Comparison of ENCODE assay signal across 14 mouse cellular contexts in genomic region chr17:30506916-30507315, GRCm38 (mm10).
A peak's percentile ranks its signal among the peaks of the same experiment; 100 is the strongest.
DNase-seq lines count a peak whose midpoint lies in the region; ATAC-seq and TF ChIP-seq lines count a peak whose summit lies in the region.
"Had no signal": no experiment of that assay in that cellular context is flagged by ENCODE, and none has a peak within 500 bp of the region (broad histone marks: within the 10 kb centered on the region; RNA-seq: fewer than 3 reads in every experiment).

No protein-coding gene starts in this region.

- TF ChIP-seq POLR2A in brain, embryonic 14.5 days (IDR thresholded peaks at IDR 0.05; ENCODE audit: borderline replicate concordance, extremely low read depth, insufficient read depth, insufficient read length, poor library complexity, severe bottlenecking): no peak

- H3K27ac ChIP-seq in embryonic facial prominence, embryonic 13.5 days: no peak overlapping the region
- no peak overlapping the region; the same call in 1 of the 2 replicates for H3K27ac ChIP-seq in embryonic facial prominence, embryonic 10.5 days (replicated peaks)
- H3K27ac ChIP-seq in layer of hippocampus, adult 2 months: peak overlapping the region; percentile 68
- peak overlapping the region; percentile 49; the same call in 1 of the 2 replicates for H3K27ac ChIP-seq in midbrain, embryonic 16.5 days (ENCODE audit: low read length)
- H3K27ac ChIP-seq: heart, embryonic 13.5 days; liver, embryonic 15.5 days; neural tube, embryonic 12.5 days had no signal

- no peaks in the 10 kb centered on the region for H3K27me3 ChIP-seq in embryonic facial prominence, embryonic 13.5 days
- no peaks in the 10 kb centered on the region for H3K27me3 ChIP-seq in embryonic facial prominence, embryonic 10.5 days (replicated peaks; ENCODE audit: low read depth, poor library complexity, severe bottlenecking)
- H3K27me3 ChIP-seq in midbrain, embryonic 16.5 days (ENCODE audit: control insufficient read depth, insufficient read depth, low read depth, low read length): no peaks in the 10 kb centered on the region
- H3K27me3 ChIP-seq: heart, embryonic 13.5 days; liver, embryonic 15.5 days; neural tube, embryonic 12.5 days; Patski had no signal

- WGBS in embryonic facial prominence, embryonic 13.5 days: 51% methylated on average over 5 of the region's 5 CpGs
- 51% methylated on average over 5 of the region's 5 CpGs for WGBS in embryonic facial prominence, embryonic 10.5 days
- 18% methylated on average over 5 of the region's 5 CpGs for WGBS in midbrain, embryonic 16.5 days

- peaks cover 9% of the 10 kb centered on the region for H3K4me1 ChIP-seq in embryonic facial prominence, embryonic 13.5 days
- H3K4me1 ChIP-seq in embryonic facial prominence, embryonic 10.5 days: peaks cover 9% of the 10 kb centered on the region
- H3K4me1 ChIP-seq in midbrain, embryonic 16.5 days (ENCODE audit: control insufficient read depth, insufficient read depth, low read length): peaks cover 7% of the 10 kb centered on the region
- H3K4me1 ChIP-seq: liver, embryonic 15.5 days had no signal

- H3K4me2 ChIP-seq in embryonic facial prominence, embryonic 13.5 days: no peak overlapping the region
- H3K4me2 ChIP-seq in midbrain, embryonic 16.5 days (ENCODE audit: low read length): no peak overlapping the region
- H3K4me2 ChIP-seq: heart, embryonic 13.5 days; liver, embryonic 15.5 days; neural tube, embryonic 12.5 days had no signal

- no peak overlapping the region for H3K4me3 ChIP-seq in embryonic facial prominence, embryonic 13.5 days
- no peak overlapping the region for H3K4me3 ChIP-seq in embryonic facial prominence, embryonic 10.5 days
- no peak overlapping the region for H3K4me3 ChIP-seq in layer of hippocampus, adult 2 months
- H3K4me3 ChIP-seq in midbrain, embryonic 16.5 days (ENCODE audit: low read depth, low read length): no peak overlapping the region
- H3K4me3 ChIP-seq: heart, embryonic 13.5 days; liver, embryonic 15.5 days; neural tube, embryonic 12.5 days had no signal

- DNase-seq in embryonic facial prominence, embryonic 10.5 days (ENCODE audit: low spot score): no peak
- DNase-seq in layer of hippocampus, adult 2 months (ENCODE audit: low spot score in 2 of 2): peak in 1 of 2 experiments; percentile 11
- no peak for DNase-seq in layer of hippocampus, postnatal 14 days (ENCODE audit: low spot score in 2 of 2)
- peak; percentile 39 for DNase-seq in brain, embryonic 14.5 days (ENCODE audit: low read depth)
- no peak for DNase-seq in thymus, postnatal 4 days
- no peak for DNase-seq in gastrocnemius, postnatal 4 days (ENCODE audit: low spot score in 2 of 2)
- DNase-seq: kidney, adult 18-20 months; lung, postnatal 10 days had no signal

- peak; percentile 33 for TF ChIP-seq CTCF in layer of hippocampus, adult 2 months (conservative IDR thresholded peaks at IDR 0.05)
- no peak for TF ChIP-seq CTCF in brain, embryonic 14.5 days (IDR thresholded peaks at IDR 0.05; ENCODE audit: borderline replicate concordance, extremely low read depth, insufficient read depth, insufficient read length)

- H3K9ac ChIP-seq in embryonic facial prominence, embryonic 13.5 days: peak overlapping the region; percentile 36; the same call in 1 of the 2 replicates
- peak overlapping the region; percentile 11; the same call in 1 of the 2 replicates for H3K9ac ChIP-seq in midbrain, embryonic 16.5 days (ENCODE audit: low read depth, low read length)
- H3K9ac ChIP-seq: heart, embryonic 13.5 days; liver, embryonic 15.5 days; neural tube, embryonic 12.5 days had no signal

- H3K36me3 ChIP-seq in embryonic facial prominence, embryonic 13.5 days: peaks cover 6% of the 10 kb centered on the region; the same call in 1 of the 2 replicates
- peaks cover 12% of the 10 kb centered on the region for H3K36me3 ChIP-seq in embryonic facial prominence, embryonic 10.5 days (replicated peaks)
- H3K36me3 ChIP-seq in midbrain, embryonic 16.5 days (ENCODE audit: control insufficient read depth, insufficient read depth, low read length): peaks cover 2% of the 10 kb centered on the region; the same call in 1 of the 2 replicates
- H3K36me3 ChIP-seq: liver, embryonic 15.5 days; neural tube, embryonic 12.5 days had no signal

- no peak for ATAC-seq in embryonic facial prominence, embryonic 13.5 days (ENCODE audit: insufficient number of reproducible peaks, insufficient read depth, low FRiP score, low TSS enrichment, low read depth)
- no peak for ATAC-seq in midbrain, embryonic 16.5 days
- ATAC-seq: Patski had no signal

- no peaks in the 10 kb centered on the region for H3K9me3 ChIP-seq in embryonic facial prominence, embryonic 13.5 days
- no peaks in the 10 kb centered on the region for H3K9me3 ChIP-seq in embryonic facial prominence, embryonic 10.5 days
- H3K9me3 ChIP-seq in midbrain, embryonic 16.5 days (replicated peaks; ENCODE audit: control insufficient read depth, low read length, poor library complexity, severe bottlenecking): no peaks in the 10 kb centered on the region
- H3K9me3 ChIP-seq: heart, embryonic 13.5 days; liver, embryonic 15.5 days; neural tube, embryonic 12.5 days had no signal

Comparison
In these comparisons a context has a peak if more than half of its experiments do, and no peak if none do; other contexts are left out.
1. H3K27ac ChIP-seq: peak in layer of hippocampus, adult 2 months (single experiment) and midbrain, embryonic 16.5 days (single experiment); none in embryonic facial prominence, embryonic 13.5 days (single experiment) and embryonic facial prominence, embryonic 10.5 days (single experiment).